Mouse (Mus musculus) ovary, postnatal 36 days (tissue): ENCODE results near the gene Gm49403.
"Not testable (repeated sequence)": the region's sequence is repeated elsewhere in the genome, so short reads cannot be mapped to it uniquely, and the experiment has no call there.

ENCODE experiments used
- DNase-seq: peaks from one replicate; pipeline ENCODE4 v3.0.0; 2022; ENCODE audit warnings: low spot score, mixed read lengths

The Gm49403 gene

DNA sequence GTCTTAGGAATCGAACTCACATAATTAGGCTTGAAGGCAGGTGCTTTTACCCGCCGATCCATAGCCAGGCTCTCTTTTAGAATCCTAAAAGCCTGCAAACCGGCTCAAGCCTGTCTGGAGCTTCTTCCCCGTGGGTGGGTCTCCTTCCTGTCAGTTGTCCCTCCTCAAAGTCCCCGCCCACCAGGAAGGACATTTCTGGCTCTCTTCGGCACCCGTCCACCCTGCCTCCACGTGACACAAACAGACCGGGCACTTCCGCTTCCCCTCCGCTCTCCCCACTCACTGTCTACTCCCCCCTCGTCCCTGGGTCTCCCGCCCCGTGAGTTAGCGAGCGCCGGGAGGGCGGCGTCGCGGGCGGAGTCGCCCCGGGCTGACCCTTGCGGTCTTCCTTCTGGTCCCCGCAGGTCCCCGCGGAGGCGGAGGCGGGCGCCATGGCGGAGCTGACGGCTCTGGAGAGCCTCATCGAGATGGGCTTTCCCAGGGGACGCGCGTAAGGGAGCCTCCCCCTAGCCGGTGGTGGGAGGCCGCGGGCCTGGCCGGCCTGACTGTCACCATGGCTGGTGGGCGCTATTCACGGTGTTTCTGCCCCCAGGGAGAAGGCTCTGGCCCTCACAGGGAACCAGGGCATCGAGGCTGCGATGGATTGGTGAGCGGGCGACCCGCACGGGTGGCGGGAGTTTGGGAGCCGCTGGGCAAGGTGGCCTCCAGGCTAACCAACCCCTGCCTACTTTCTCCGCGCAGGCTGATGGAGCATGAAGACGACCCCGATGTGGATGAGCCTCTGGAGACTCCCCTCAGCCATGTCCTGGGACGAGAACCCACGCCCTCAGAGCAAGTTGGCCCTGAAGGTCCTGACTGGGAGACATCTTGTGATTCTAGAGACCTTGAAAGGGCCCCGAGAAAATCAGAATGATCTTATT is 12.2 kb upstream of the Gm49403 start, which contains the start of gene Ubxn1:
TSS of gene Ubxn1 (plus strand) at position 230 of the 920 bp plus-strand sequence.
- peak; percentile 95 for DNase-seq

DNA sequence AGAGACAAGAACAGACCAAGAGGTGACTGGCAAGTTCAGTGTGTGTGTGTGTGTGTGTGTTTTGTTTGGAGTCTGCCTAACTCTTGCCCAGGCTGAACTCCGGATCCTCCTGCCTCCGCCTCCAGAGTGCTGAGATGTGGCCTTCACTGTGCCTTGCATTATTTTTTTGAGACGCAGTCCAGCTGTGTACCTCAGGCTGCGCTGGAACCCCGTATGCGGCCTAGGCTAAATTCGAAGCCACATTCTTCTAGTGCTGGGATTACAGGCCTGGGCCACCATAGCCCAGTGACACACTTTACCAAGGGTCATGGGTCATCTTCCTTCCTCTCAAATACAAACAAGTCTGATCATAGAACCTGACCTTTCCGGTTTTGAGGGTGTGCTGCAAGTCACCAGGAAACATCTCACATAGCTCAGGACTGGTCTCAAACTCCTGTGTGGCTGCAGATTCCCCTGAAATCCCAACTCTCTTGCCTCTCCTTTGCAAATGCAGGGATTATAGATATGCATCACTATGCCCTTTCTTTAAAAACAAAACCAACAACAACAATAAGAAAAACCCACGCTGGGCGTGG is 11.4 kb upstream of the Gm49403 start:
- DNase-seq, result no peak

- no peak for DNase-seq
Observed at GRCm38 (mm10) chr19:8875031-8875430, 8.7 kb upstream of the Gm49403 start.

DNA sequence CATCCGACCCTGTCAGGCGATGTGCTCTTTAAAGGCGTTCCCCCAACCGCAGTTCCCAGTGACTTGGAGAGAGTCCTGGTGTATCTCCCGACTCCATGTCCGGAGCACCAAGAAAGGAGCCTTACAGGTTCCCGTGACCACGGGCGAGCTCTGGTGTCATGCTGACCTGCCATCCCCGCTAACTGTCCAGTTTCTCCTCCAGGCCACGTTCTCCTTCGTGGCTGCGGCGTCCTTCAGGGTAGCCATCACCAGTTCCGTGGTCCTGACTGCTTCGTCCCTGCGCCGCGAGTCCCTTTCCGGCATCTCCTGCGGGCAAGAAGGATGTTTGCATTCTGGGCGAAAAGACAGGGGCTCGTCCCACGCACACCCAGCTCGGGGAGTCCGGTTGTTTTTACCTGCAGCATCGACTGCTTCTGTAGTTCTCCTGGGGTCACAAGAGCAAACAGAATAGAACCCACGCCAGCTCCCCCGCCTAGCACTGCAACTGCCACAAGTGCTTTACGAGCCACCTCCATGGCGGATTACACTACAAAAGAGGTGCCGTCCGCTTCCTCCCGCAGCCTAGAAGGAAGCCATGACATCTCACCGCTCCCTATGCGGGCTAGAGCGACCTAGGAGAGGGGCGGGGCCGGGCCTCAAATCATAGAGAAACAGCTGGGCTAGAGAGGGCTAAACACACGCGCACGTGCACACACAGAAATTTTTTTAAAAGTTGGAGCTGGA is 3.3 kb upstream of the Gm49403 start, which contains the start of gene Uqcc3:
TSS of gene Uqcc3 (minus strand) at position 613 of the 723 bp plus-strand sequence.
- peak; percentile 88 for DNase-seq

DNA sequence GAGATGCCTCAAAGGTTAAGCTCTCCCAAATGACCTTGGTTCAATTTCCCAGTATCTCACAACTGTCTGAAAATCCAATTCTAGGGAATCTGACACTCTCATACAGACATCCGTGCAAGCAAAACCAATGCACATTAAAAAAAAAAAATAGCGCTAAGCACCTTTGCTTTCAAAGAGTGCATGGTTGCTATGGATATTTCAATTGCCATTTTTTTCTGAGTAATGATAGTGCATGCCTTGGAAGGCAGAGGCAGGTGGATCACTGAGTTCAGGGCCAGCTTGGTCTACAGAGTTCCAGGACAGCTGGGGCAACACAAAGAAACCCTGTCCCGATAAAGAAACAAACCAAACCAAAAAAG is 2.7 kb upstream of the Gm49403 start:
- DNase-seq, result no peak

- DNase-seq, result no peak
Observed at GRCm38 (mm10) chr19:8886916-8887584, 3.3 kb downstream of the Gm49403 start.

- no peak for DNase-seq
Observed at GRCm38 (mm10) chr19:8887585-8888463, 4.1 kb downstream of the Gm49403 start.

DNA sequence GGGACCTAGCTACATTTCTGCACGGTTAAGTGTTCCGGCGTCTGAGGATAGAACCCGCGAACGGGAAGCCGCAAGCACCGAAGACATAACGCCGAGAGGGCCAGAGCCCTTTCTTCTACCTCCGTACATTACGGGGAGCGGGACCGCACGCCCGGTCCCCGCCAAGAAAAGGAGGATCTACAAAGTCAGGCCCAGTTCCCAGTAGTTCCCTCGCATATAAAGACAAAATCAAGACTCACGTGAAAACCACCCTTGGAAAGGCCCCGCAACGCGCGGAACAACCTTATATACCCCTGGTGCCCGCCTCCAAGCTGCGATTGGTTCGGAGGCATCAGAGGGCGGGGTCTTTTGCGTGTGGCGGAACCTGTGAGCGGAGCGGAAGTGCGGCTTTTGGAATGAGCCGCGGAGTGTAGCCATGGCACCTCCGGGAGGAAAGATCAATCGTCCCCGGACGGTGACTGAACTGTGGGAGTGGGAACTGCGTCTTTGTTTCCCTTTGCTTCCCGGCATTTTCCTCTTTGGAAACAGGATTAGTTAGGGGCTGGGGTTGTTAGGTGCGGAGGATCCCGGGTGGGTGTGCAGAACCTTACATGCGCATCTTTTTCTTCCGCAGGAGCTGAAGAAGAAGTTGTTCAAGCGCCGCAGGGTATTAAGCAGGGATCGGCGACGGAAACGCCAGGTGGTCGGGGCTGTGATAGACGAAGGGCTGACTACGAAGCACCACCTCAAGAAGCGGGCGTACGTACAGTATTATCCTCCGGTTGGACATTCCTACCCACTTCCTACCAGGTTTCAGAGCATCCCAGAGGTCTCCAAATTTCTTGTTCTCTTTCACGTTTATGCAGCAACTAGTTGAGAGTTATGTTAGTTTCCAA is 5.0 kb downstream of the Gm49403 start, which contains the start of the genes 1810009A15Rik and Gm49416:
TSS of gene 1810009A15Rik (plus strand) at position 343 of the 875 bp plus-strand sequence.
TSS of gene Gm49416 (plus strand) at position 416 of the 875 bp plus-strand sequence.
- DNase-seq, result peak; percentile 92

DNA sequence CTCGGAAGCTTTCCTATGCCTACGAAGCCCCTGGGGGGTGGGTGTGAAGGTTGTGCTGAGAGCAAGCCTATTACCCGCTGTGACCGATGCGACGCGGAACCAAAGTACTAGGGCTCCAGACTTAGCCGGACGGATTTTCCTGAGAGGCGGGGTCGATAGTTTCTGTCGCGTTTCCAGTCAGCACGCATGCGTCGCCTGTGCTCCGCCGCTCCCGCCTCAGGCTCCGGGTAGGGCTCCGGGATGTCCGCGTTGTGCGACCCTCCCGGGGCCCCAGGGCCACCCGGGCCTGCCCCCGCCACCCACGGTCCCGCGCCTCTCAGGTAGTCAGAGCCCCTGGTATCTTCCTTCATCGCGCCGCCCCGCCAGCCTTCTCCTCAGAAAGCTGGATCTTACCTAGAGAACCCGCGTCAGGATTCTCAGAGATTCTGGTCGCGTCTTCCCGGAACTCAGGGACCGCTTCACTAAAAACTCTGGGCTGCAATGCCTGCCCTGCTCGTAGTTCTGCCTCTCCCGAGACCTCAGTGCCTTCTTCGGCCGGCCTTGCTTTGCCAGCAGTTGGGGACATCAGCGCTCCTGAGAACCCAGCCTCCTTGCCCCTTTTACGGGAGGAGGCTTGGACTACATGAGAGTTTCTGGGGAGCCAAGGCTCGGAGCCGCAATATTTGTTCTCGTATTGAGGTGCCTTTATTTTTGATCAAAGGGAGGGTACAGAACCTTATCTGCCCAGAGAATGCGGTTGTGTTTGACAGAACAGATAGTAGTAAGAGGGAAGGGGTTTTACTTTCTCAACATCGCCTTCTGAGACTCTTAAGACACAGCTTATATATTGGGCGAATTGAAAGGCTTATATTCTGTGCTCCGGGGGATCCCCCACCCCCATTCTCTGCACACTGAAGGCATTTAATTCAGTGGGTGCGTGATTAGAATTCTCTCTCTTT is 9.4 kb downstream of the Gm49403 start, which contains the start of gene Ints5:
TSS of gene Ints5 (plus strand) at position 177 of the 938 bp plus-strand sequence.
- DNase-seq, result peak; percentile 82

DNA sequence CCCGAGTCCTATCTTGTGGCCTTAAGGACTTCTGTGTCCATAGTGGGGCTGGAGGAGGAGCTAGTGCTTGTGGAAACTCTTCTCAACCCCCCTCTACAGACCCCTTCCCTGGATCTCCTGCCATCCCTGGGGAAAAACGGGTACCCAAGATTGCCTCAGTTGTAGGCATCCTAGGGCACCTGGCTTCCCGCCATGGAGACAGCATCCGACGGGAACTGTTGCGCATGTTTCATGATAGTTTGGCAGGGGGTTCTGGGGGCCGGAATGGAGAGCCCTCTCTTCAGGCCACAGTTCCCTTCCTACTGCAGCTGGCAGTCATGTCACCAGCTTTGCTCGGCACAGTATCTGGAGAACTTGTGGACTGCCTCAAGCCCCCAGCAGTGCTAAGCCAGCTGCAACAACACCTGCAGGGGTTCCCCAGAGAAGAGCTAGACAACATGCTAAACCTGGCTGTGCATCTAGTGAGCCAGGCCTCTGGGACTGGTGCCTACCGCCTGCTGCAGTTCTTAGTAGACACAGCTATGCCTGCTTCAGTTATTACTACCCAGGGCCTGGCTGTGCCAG is 11.7 kb downstream of the Gm49403 start:
- no peak for DNase-seq

DNA sequence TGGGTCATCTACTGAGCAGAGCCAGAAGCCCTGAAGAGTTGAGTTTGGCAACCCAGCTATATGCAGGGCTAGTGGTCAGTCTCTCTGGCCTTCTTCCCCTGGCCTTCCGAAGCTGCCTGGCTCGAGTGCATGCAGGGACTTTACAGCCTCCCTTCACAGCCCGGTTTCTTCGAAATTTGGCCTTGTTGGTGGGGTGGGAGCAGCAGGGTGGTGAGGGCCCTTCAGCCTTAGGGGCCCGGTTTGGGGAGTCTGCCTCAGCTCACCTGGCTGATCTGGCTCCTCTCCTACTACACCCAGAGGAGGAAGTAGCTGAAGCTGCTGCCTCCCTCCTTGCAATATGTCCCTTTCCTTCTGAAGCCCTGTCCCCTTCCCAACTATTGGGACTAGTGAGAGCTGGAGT is 12.5 kb downstream of the Gm49403 start:
- not testable (repeated sequence) for DNase-seq

- peak; percentile 54 for DNase-seq
Observed at GRCm38 (mm10) chr19:8897211-8897864, 13.6 kb downstream of the Gm49403 start.

DNA sequence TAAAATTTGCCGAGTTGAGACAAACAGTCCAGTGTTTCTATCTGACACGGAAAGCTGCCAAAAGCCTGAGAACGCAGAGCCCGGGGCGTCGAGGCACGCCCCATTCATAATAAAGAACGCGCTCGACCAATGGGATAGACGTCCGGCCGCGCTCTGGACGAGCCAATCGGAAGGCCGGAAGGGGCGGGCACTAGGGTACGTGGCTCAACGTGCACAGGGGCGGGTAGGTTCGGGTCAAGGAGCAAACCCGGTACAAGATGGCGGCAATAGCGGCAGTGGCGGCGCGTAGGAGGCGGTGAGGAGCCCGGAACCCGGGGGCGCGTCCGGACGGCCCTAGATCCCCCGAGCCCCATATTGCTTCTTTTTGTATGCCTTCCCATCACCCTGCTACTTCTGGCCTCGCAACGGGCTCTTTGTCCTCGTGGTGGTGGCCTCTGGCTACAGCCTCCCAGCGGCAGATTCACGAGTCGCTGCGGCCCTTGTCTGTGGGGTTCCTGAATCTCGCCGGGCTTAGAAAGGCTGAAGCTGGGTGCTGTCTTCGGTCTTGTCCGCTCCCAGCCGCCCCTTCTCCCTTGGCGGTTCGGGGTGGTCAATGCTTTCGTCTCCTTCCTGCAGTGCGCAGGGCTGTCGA is 14.2 kb downstream of the Gm49403 start, which contains the start of gene Ganab:
TSS of gene Ganab (plus strand) at position 207 of the 631 bp plus-strand sequence.
- DNase-seq, result peak; percentile 95

GRCm38 (mm10) chr19:8898576-8898975 is 14.8 kb downstream of the Gm49403 start:
- DNase-seq, result no peak

GRCm38 (mm10) chr19:8899079-8899478 is 15.3 kb downstream of the Gm49403 start:
- DNase-seq, result no peak

- no peak for DNase-seq
Observed at GRCm38 (mm10) chr19:8903412-8903811, 19.7 kb downstream of the Gm49403 start.

DNA sequence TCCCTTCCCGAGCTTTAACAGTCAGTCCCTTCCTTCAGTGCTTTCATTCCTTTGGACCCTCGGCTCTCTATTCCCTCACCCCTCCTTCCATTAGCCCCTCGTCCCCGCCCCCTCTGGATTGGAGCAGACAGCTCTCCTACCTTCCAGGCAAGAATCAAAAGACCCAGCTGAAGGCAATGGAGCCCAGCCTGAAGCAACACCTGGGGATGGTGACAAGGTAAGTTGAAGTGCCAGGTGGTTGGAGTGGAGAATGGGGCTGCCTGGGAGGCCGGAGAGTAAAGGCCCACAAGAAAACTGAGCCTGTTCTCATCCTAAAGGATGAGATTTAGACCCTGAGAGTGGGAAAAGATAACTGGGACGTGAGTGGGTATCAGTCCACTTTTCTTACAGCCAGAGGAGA is 24.8 kb downstream of the Gm49403 start:
- no peak for DNase-seq
